Mouse (Mus musculus): ENCODE measurements around the gene Slc12a5. TPM values are rescaled to one million over a fixed set of nuclear protein-coding genes. Genes with fewer than 3 reads are reported as not detected.

Slc12a5 gene
- total and polyA plus RNA-seq, 2 experiments from 2014 or later: 71.0 to 257 TPM

DNA sequence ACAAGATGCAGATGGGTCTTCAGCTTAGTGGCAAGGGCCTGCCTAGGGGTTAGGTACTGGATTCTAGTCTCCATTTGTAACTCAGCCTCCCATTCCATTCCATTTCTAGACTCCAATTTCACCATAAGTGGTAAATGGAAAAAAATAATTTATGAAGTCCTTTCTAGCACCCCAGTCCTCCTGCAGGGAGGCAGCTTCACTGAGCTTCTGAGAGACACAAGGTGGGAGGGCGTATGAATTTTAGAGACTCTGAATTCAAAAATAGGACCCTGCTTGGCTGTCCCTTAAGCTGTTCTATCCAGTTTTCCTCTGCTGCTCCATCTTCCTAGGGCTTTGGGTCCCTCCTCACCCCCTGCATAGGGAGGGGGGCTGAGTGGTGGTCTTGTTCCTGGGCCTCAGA, 4.4 kb downstream of the Slc12a5 start:
- TF ChIP-seq CTCF (IDR thresholded peaks at IDR 0.05; ENCODE audit: low read depth): no peak
- ATAC-seq: no peak
- WGBS: 94% methylated on average over 1 of the region's 1 CpGs

DNA sequence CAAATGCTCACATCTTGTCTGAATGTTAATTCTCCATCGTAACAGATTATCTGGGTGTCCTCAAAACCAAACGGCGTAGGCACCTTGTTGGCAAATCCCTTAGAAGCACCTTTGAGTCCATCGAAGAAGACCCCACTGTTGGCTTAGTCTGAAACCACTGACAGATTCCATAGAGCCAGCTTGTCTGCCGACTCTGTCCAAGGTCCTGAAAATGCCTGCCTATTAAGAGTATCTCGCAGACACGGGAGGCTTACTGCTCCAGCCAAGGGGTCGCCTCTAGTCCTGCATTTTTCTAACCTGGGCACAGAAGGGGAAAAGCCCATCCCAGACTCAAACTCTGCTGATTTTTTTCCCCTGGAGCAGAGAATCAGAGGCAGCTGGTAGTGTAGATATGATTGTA, 5.8 kb downstream of the Slc12a5 start:
- Histone ChIP-seq H3K27me3 (ENCODE audit: insufficient read depth, low read length) (peaks cover 29% of the 10 kb centered on the region), H3K36me3 (ENCODE audit: insufficient read depth, low read length) (no peaks in the 10 kb centered on the region), H3K27ac (no peak overlapping the region), H3K9me3 (ENCODE audit: low read length) (no peaks in the 10 kb centered on the region), H3K4me3 (ENCODE audit: low read length) (no peak overlapping the region), H3K9ac (replicated peaks; ENCODE audit: low read length) (no peak overlapping the region), H3K4me2 (ENCODE audit: low read depth, low read length) (no peak overlapping the region), H3K4me1 (ENCODE audit: insufficient read depth, low read length) (0 out of 2 replicates have a peak, but pooled peaks cover 15% of the 10 kb centered on the region)
- ATAC-seq: no peak
- 31% methylated on average over 8 of the region's 8 CpGs for WGBS
- no peak for TF ChIP-seq CTCF (IDR thresholded peaks at IDR 0.05; ENCODE audit: low read depth)
- peak; percentile 64 for DNase-seq (ENCODE audit: low spot score)

More for the DNA sequence above, 4.4 kb downstream of the Slc12a5 start:
- peaks cover 29% of the 10 kb centered on the region for H3K27me3 ChIP-seq (ENCODE audit: insufficient read depth, low read length)
- peak overlapping the region; percentile 80 for H3K27ac ChIP-seq
- H3K9me3 ChIP-seq (ENCODE audit: low read length): no peaks in the 10 kb centered on the region
- H3K36me3 ChIP-seq (ENCODE audit: insufficient read depth, low read length): no peaks in the 10 kb centered on the region
- DNase-seq (ENCODE audit: low spot score): no peak
- no peak overlapping the region for H3K4me3 ChIP-seq (ENCODE audit: low read length)
- H3K9ac ChIP-seq (replicated peaks; ENCODE audit: low read length): no peak overlapping the region
- H3K4me2 ChIP-seq (ENCODE audit: low read depth, low read length): peak overlapping the region; percentile 47
- H3K4me1 ChIP-seq (ENCODE audit: insufficient read depth, low read length): 0 out of 2 replicates have a peak, but pooled peaks cover 10% of the 10 kb centered on the region

DNA sequence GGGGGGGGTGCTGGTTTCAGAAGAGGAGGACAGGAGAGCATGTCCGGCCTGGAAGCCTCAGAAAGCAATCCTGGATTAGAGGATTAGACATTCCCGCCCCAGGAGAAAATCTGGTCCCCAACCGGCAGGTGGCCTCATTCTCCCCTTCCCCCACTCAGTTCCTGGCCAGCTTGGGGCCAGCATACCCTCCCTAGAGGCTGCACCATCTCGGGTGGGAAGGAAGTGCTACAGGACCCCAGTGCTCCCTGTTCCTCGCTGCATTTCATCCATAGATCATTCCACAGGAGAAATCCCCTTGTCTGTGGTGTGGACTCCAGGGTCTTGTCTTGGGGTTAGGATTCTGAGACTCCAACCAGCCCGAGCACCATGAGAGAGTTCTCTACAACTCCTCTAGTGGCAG, 6.6 kb downstream of the Slc12a5 start:
- TF ChIP-seq CTCF (IDR thresholded peaks at IDR 0.05; ENCODE audit: low read depth): peak; percentile 29; the same call in 1 of the 2 replicates
- no peak for ATAC-seq
- H3K27ac ChIP-seq: peak overlapping the region; percentile 89

DNA sequence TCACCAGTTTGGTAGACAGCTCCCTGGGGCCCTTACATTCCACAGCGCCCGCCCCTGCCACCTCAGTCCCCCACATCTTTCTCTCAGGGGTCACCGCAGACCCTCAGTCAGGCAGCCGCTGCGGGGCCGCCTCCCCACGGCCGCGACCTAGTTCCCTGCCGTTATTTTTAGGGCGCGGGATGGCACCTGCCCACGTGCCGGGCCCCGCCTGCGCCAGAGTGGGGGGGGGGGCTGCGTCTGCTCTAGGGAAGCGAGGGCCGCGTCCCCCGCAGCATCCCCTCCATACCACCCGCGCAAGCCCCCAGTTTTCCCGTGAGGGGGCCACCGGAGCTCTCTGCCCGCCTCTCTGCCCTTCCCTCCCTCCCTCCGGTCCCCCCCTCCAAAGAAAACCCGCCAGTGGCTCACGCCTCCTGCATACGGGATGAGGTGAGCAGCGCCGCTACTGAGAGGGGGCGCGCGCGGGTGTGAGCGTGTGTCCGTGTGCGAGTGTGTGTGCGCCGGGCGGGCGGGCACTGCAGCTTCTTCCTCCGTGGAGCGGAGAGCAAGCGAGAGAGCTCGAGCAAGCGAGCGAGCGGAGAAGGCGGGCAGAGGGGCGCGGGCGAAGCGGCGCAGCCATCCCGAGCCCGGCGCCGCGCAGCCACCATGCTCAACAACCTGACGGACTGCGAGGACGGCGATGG, 7.3 kb downstream of the Slc12a5 start:
- peak overlapping the region; percentile 89 for H3K27ac ChIP-seq
- peak overlapping the region; percentile 62 for H3K4me3 ChIP-seq (ENCODE audit: low read length)
- TF ChIP-seq CTCF (IDR thresholded peaks at IDR 0.05; ENCODE audit: low read depth): peak; percentile 51
- H3K36me3 ChIP-seq (ENCODE audit: insufficient read depth, low read length): no peaks in the 10 kb centered on the region
- peak overlapping the region; percentile 61 for H3K4me2 ChIP-seq (ENCODE audit: low read depth, low read length)
- DNase-seq (ENCODE audit: low spot score): peak; percentile 85
- ATAC-seq: peak; percentile 75
- 0 out of 2 replicates have a peak, but pooled peaks cover 18% of the 10 kb centered on the region for H3K4me1 ChIP-seq (ENCODE audit: insufficient read depth, low read length)
- no peaks in the 10 kb centered on the region for H3K9me3 ChIP-seq (ENCODE audit: low read length)
- peaks cover 29% of the 10 kb centered on the region for H3K27me3 ChIP-seq (ENCODE audit: insufficient read depth, low read length)
- WGBS: under 1% methylated on average over 64 of the region's 65 CpGs
- peak overlapping the region; percentile 72 for H3K9ac ChIP-seq (replicated peaks; ENCODE audit: low read length)

More for the DNA sequence above, 6.6 kb downstream of the Slc12a5 start:
- WGBS: 10% methylated on average over 6 of the region's 6 CpGs
- no peak overlapping the region for H3K4me3 ChIP-seq (ENCODE audit: low read length)
- no peak for DNase-seq (ENCODE audit: low spot score)
- H3K9ac ChIP-seq (replicated peaks; ENCODE audit: low read length): no peak overlapping the region; the same call in 1 of the 2 replicates
- H3K27me3 ChIP-seq (ENCODE audit: insufficient read depth, low read length): peaks cover 29% of the 10 kb centered on the region
- H3K4me2 ChIP-seq (ENCODE audit: low read depth, low read length): peak overlapping the region; percentile 61
- H3K9me3 ChIP-seq (ENCODE audit: low read length): no peaks in the 10 kb centered on the region
- H3K36me3 ChIP-seq (ENCODE audit: insufficient read depth, low read length): no peaks in the 10 kb centered on the region
- 0 out of 2 replicates have a peak, but pooled peaks cover 18% of the 10 kb centered on the region for H3K4me1 ChIP-seq (ENCODE audit: insufficient read depth, low read length)

DNA sequence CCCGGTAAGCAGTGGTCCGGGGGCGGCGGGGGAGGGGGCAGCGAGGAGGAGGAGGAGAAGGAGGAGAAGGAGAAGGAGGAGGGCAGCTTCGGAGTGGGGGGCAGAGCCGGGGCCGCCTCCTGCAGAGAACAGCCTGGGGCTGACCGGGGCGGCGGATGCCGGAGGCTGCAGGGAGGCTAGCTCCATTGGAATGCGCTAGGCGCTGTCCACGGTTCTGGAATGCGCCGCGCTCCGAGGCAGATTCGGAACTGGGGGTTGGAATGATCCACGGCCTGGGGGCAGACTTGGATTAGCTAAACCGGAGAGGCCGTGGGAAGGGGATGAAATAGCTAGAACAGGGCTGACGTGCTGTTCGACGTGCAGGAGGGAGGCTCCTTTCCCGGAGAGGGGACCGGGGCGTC, 7.8 kb downstream of the Slc12a5 start:
- H3K27me3 ChIP-seq (ENCODE audit: insufficient read depth, low read length): peaks cover 29% of the 10 kb centered on the region
- no peaks in the 10 kb centered on the region for H3K9me3 ChIP-seq (ENCODE audit: low read length)
- peak; percentile 75 for DNase-seq (ENCODE audit: low spot score)
- peak overlapping the region; percentile 61 for H3K4me2 ChIP-seq (ENCODE audit: low read depth, low read length)
- peak; percentile 39 for ATAC-seq
- H3K27ac ChIP-seq: peak overlapping the region; percentile 89
- H3K9ac ChIP-seq (replicated peaks; ENCODE audit: low read length): peak overlapping the region; percentile 72
- under 1% methylated on average over 27 of the region's 29 CpGs for WGBS
- H3K36me3 ChIP-seq (ENCODE audit: insufficient read depth, low read length): no peaks in the 10 kb centered on the region
- no peak for TF ChIP-seq CTCF (IDR thresholded peaks at IDR 0.05; ENCODE audit: low read depth)
- 0 out of 2 replicates have a peak, but pooled peaks cover 15% of the 10 kb centered on the region for H3K4me1 ChIP-seq (ENCODE audit: insufficient read depth, low read length)
- H3K4me3 ChIP-seq (ENCODE audit: low read length): peak overlapping the region; percentile 62

DNA sequence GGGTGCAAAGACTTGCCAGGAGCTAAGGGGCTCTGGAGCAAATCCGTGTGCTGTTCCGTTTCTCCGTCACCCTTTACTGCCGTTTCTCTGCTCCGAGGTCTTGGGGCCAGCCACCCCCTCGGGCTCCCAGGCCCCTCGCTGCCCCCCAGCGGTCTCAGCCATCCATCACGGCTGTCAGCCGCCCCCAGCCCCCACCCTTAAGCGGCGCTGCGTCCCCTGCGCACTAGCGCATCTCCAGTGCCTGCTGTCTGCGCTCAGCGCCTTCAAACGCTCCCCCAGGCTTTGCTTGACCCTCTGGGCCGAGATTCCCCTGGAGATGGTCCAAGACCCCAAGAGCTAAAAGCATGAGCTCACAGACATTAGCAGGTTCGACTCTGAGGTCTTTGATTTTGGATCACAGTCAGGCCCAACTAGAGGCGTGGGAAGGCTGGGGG, 8.8 kb downstream of the Slc12a5 start:
- Histone ChIP-seq H3K9me3 (ENCODE audit: low read length) (no peaks in the 10 kb centered on the region), H3K27ac (peak overlapping the region; percentile 89), H3K4me2 (ENCODE audit: low read depth, low read length) (peak overlapping the region; percentile 61), H3K27me3 (ENCODE audit: insufficient read depth, low read length) (peaks cover 29% of the 10 kb centered on the region), H3K4me3 (ENCODE audit: low read length) (peak overlapping the region; percentile 62), H3K36me3 (ENCODE audit: insufficient read depth, low read length) (no peaks in the 10 kb centered on the region), H3K9ac (replicated peaks; ENCODE audit: low read length) (peak overlapping the region; percentile 72), H3K4me1 (ENCODE audit: insufficient read depth, low read length) (0 out of 2 replicates have a peak, but pooled peaks cover 15% of the 10 kb centered on the region)
- ATAC-seq (no peak), DNase-seq (ENCODE audit: low spot score) (no peak)
- 0 out of 2 replicates have a peak, but pooled peaks have one; percentile 6 for TF ChIP-seq CTCF (IDR thresholded peaks at IDR 0.05; ENCODE audit: low read depth)
- under 1% methylated on average over 21 of the region's 21 CpGs for WGBS

Measured in hindbrain, postnatal 0 days (tissue).